Mouse (Mus musculus) brain, embryonic 14.5 days (tissue): ENCODE results near the gene Nckap5l.

Experiments
- CTCF ChIP-seq: fragments of 200-500 bp; IDR thresholded peaks from 2 replicates; pipeline ENCODE4 v1.5.1; 2012; ENCODE audit warnings: inconsistent platforms, mild to moderate bottlenecking, moderate library complexity, borderline replicate concordance; ENCODE audit not compliant: insufficient read depth, insufficient read length; ENCODE audit errors: extremely low read depth
- POLR2A ChIP-seq: fragments of 200-500 bp; IDR thresholded peaks from 2 replicates; pipeline ENCODE4 v1.6.1; 2012; ENCODE audit warnings: mild to moderate bottlenecking, inconsistent platforms, borderline replicate concordance; ENCODE audit not compliant: poor library complexity, insufficient read depth, insufficient read length, severe bottlenecking; ENCODE audit errors: extremely low read depth

- TF ChIP-seq CTCF: no peak
- no peak for TF ChIP-seq POLR2A
Observed at GRCm38 (mm10) chr15:99391975-99392374, 65.6 kb downstream of the Nckap5l start.
